19 mouse cellular contexts compared by ENCODE assay signal in genomic region chr1:164689311-164689710, GRCm38 (mm10).
DNase-seq lines count a peak whose midpoint lies in the region; TF ChIP-seq lines count a peak whose summit lies in the region.
"Had no signal": no experiment of that assay in that cellular context is flagged by ENCODE, and none has a peak within 500 bp of the region (broad histone marks: within the 10 kb centered on the region; RNA-seq: fewer than 3 reads in every experiment).

No protein-coding gene starts in this region.

- TF ChIP-seq CTCF in layer of hippocampus, adult 2 months (conservative IDR thresholded peaks at IDR 0.05) = no peak
- no peak for TF ChIP-seq CTCF in thymus, adult 2 months (IDR thresholded peaks at IDR 0.05; ENCODE audit: borderline replicate concordance, control insufficient read depth, extremely low read depth, insufficient read depth, low read length, poor library complexity)

- WGBS in thymus, adult 2 months = 91% methylated on average over 4 of the region's 4 CpGs

- peak overlapping the region; percentile 97 for H3K27ac ChIP-seq in layer of hippocampus, adult 2 months
- no peak overlapping the region for H3K27ac ChIP-seq in thymus, adult 2 months (ENCODE audit: control insufficient read depth, insufficient read depth, low read length)
- H3K27ac ChIP-seq: forebrain, embryonic 12.5 days; gastrocnemius, adult 2 months; heart, embryonic 13.5 days; hindbrain, embryonic 15.5 days; kidney, embryonic 15.5 days; limb, embryonic 13.5 days; liver, embryonic 13.5 days; lung, embryonic 15.5 days; neural tube, embryonic 12.5 days had no signal

- H3K4me1 ChIP-seq in thymus, adult 2 months (replicated peaks; ENCODE audit: control insufficient read depth, insufficient read depth, low read length) = no peaks in the 10 kb centered on the region
- H3K4me1 ChIP-seq: forebrain, embryonic 12.5 days; heart, embryonic 13.5 days; hindbrain, embryonic 15.5 days; kidney, embryonic 15.5 days; limb, embryonic 13.5 days; liver, embryonic 13.5 days; lung, embryonic 15.5 days; neural tube, embryonic 12.5 days had no signal

- TF ChIP-seq POLR2A in thymus, adult 2 months (IDR thresholded peaks at IDR 0.05; ENCODE audit: control insufficient read depth, extremely low read depth, insufficient read depth, low read length, poor library complexity) = no peak

- DNase-seq in right cerebral cortex, adult 18-20 months = peak; percentile 81
- DNase-seq in right cerebral cortex, postnatal 4 days = no peak
- peak; percentile 56 to 84 for DNase-seq in layer of hippocampus, adult 2 months (ENCODE audit: low spot score in 2 of 2)
- peak; percentile 73 to 74 for DNase-seq in left cerebral cortex, adult 9 months (ENCODE audit: low spot score in 2 of 2)
- peak; percentile 21 to 71 for DNase-seq in right cerebral cortex, postnatal 36 days (ENCODE audit: low spot score in 2 of 2)
- DNase-seq in kidney, postnatal 14 days = no peak
- no peak for DNase-seq in thymus, adult 2 months
- no peak for DNase-seq in ovary, adult 18-20 months (ENCODE audit: low spot score)
- DNase-seq: cerebellum, adult 9-10 months; gastrocnemius, adult 2 months; liver, embryonic 13.5 days; thymus, postnatal 36 days had no signal

- no peaks in the 10 kb centered on the region for H3K27me3 ChIP-seq in thymus, adult 2 months (ENCODE audit: control insufficient read depth, insufficient read depth, low read length)
- H3K27me3 ChIP-seq: forebrain, embryonic 12.5 days; heart, embryonic 13.5 days; hindbrain, embryonic 15.5 days; kidney, embryonic 15.5 days; limb, embryonic 13.5 days; liver, embryonic 13.5 days; lung, embryonic 15.5 days; neural tube, embryonic 12.5 days had no signal

- no peak overlapping the region for H3K4me3 ChIP-seq in layer of hippocampus, adult 2 months
- no peak overlapping the region for H3K4me3 ChIP-seq in thymus, adult 2 months (ENCODE audit: control insufficient read depth, insufficient read depth, low read length)
- H3K4me3 ChIP-seq: forebrain, embryonic 12.5 days; gastrocnemius, adult 2 months; heart, embryonic 13.5 days; hindbrain, embryonic 15.5 days; kidney, embryonic 15.5 days; limb, embryonic 13.5 days; liver, embryonic 13.5 days; lung, embryonic 15.5 days; neural tube, embryonic 12.5 days had no signal

- H3K36me3 ChIP-seq in thymus, adult 2 months (ENCODE audit: control insufficient read depth, insufficient read depth, low read length) = no peaks in the 10 kb centered on the region
- H3K36me3 ChIP-seq: forebrain, embryonic 12.5 days; heart, embryonic 13.5 days; hindbrain, embryonic 15.5 days; kidney, embryonic 15.5 days; limb, embryonic 13.5 days; liver, embryonic 13.5 days; lung, embryonic 15.5 days; neural tube, embryonic 12.5 days had no signal

Comparison
In these comparisons a context has a peak if more than half of its experiments do, and no peak if none do; other contexts are left out.
1. DNase-seq: peak in right cerebral cortex, adult 18-20 months (single experiment), layer of hippocampus, adult 2 months (2 of 2), left cerebral cortex, adult 9 months (2 of 2) and right cerebral cortex, postnatal 36 days (2 of 2); none in right cerebral cortex, postnatal 4 days (single experiment), kidney, postnatal 14 days (single experiment), thymus, adult 2 months (single experiment) and ovary, adult 18-20 months (single experiment).